Mouse (Mus musculus): ENCODE data around the gene Cyp2d11. TPM values are rescaled to one million over a fixed set of nuclear protein-coding genes. Genes with fewer than 3 reads are reported as not detected.
"Not testable (repeated sequence)": the region's sequence is repeated elsewhere in the genome, so short reads cannot be mapped to it uniquely, and the experiment has no call there.

Gene Cyp2d11
- polyA plus RNA-seq (2012; rRNA removed) = not detected in 2 replicates
- not detected in 2 replicates for polyA plus RNA-seq (2014; fragmentation: Nextera tagmentation; extraction: Ambion mirVana)

DNA sequence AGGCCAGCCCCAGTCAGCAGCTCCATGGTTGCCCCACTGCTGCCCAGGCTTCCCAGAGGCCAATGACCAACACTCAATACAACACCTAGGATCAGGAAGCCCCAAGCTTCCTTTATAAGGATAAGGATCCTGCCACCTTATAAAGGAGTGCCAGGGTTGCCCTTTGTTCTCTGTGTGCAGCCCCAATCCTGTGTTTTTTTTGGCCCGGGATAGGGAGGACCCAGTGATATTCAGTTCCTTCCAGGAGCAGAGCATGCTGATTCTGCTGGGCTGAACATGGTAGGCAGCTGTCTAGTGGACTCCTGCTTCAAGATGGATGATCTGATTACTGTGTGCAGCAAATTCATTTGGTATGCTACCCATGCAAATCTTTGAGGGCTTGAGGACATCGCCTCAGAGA, at the start of gene Cyp2d11:
Gene Cyp2d11 (minus strand): TSS at position 101 of the 400 bp plus-strand sequence.
- H3K9ac ChIP-seq (ENCODE audit: low read depth, low read length, severe bottlenecking); H3K4me1 ChIP-seq (ENCODE audit: control insufficient read depth, insufficient read depth, low read length); H3K27me3 ChIP-seq (ENCODE audit: control insufficient read depth, insufficient read depth, low read length); ATAC-seq (ENCODE audit: low FRiP score, low read depth); DNase-seq (ENCODE audit: low spot score); H3K4me2 ChIP-seq (replicated peaks; ENCODE audit: low read depth, low read length, severe bottlenecking); H3K4me3 ChIP-seq (replicated peaks; ENCODE audit: low read length); H3K27ac ChIP-seq (replicated peaks; ENCODE audit: low read depth, low read length); H3K36me3 ChIP-seq (ENCODE audit: control insufficient read depth, insufficient read depth, low read length); H3K9me3 ChIP-seq (ENCODE audit: control insufficient read depth, low read length): not testable (repeated sequence)
- 100% methylated on average over 2 of the region's 2 CpGs for WGBS

DNA sequence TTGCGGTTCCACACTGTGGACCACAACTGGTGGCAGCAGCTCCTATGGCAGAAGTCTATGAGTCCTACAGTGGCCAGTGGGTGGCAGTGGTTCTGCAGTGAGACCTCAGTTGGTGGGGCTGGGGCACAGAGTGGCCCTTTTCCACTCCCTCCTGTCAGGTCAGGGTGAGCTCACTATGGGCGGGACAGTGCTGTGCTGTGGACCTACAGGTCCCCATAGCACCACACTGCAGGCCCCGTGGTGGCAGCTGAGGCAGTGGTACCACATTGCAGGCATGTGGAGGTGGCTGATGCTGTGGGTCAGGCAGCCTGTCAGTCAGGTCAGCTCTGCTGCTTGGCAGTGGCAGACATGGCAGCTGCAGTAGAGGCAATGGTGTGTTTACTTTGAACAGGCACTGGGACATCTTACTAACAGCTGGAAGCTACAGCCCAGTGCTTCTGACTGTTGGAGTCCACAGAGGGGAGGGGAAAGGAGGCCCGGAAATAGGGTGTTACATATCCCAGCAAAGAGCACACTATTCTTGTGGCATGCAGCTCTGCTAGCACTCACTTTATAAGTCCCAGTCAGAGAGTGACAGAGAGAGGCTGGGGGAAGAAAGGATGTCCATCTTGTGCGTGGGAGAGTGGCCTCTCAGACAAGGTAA, 44.3 kb upstream of the Cyp2d11 start:
- Histone ChIP-seq H3K27ac (replicated peaks; ENCODE audit: low read depth, low read length) (no peak overlapping the region), H3K27me3 (ENCODE audit: control insufficient read depth, insufficient read depth, low read length) (no peaks in the 10 kb centered on the region), H3K9ac (ENCODE audit: low read depth, low read length, severe bottlenecking) (no peak overlapping the region), H3K4me1 (ENCODE audit: control insufficient read depth, insufficient read depth, low read length) (no peaks in the 10 kb centered on the region), H3K36me3 (ENCODE audit: control insufficient read depth, insufficient read depth, low read length) (no peaks in the 10 kb centered on the region), H3K4me2 (replicated peaks; ENCODE audit: low read depth, low read length, severe bottlenecking) (no peak overlapping the region), H3K9me3 (ENCODE audit: control insufficient read depth, low read length) (no peaks in the 10 kb centered on the region; the same call in 1 of the 2 replicates), H3K4me3 (replicated peaks; ENCODE audit: low read length) (no peak overlapping the region)
- ATAC-seq (ENCODE audit: low FRiP score, low read depth) (no peak), DNase-seq (ENCODE audit: low spot score) (no peak)
- TF ChIP-seq POLR2A (IDR thresholded peaks at IDR 0.05; ENCODE audit: borderline replicate concordance, extremely low read depth, insufficient read depth, insufficient read length) = no peak
- WGBS = 67% methylated on average over 5 of the region's 5 CpGs

DNA sequence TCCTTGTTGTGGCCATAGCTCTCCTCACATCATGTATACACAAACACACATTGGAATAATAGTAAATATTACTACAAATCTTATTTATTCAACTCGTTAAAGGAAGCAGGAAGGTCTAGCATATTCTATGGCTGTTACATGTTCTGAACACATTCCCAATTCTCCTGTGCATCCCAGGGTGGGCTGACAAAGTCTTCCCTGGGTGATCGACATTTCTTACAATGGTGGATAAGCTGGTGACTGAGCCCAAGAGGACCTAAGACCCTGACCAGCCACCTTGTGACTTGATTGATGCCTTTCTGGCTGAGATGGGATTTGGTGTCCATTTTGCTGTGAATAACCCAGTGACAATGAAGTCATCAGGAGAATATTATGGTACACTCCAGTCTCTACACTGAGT, 41.8 kb upstream of the Cyp2d11 start:
- TF ChIP-seq POLR2A (IDR thresholded peaks at IDR 0.05; ENCODE audit: borderline replicate concordance, extremely low read depth, insufficient read depth, insufficient read length) = no peak
- ATAC-seq (ENCODE audit: low FRiP score, low read depth) (no peak), DNase-seq (ENCODE audit: low spot score) (no peak)
- Histone ChIP-seq H3K4me2 (replicated peaks; ENCODE audit: low read depth, low read length, severe bottlenecking) (no peak overlapping the region), H3K4me1 (ENCODE audit: control insufficient read depth, insufficient read depth, low read length) (no peaks in the 10 kb centered on the region), H3K36me3 (ENCODE audit: control insufficient read depth, insufficient read depth, low read length) (no peaks in the 10 kb centered on the region), H3K27me3 (ENCODE audit: control insufficient read depth, insufficient read depth, low read length) (no peaks in the 10 kb centered on the region), H3K27ac (replicated peaks; ENCODE audit: low read depth, low read length) (no peak overlapping the region), H3K4me3 (replicated peaks; ENCODE audit: low read length) (no peak overlapping the region), H3K9ac (ENCODE audit: low read depth, low read length, severe bottlenecking) (no peak overlapping the region), H3K9me3 (ENCODE audit: control insufficient read depth, low read length) (no peaks in the 10 kb centered on the region; the same call in 1 of the 2 replicates)
- WGBS = 92% methylated on average over 2 of the region's 2 CpGs

DNA sequence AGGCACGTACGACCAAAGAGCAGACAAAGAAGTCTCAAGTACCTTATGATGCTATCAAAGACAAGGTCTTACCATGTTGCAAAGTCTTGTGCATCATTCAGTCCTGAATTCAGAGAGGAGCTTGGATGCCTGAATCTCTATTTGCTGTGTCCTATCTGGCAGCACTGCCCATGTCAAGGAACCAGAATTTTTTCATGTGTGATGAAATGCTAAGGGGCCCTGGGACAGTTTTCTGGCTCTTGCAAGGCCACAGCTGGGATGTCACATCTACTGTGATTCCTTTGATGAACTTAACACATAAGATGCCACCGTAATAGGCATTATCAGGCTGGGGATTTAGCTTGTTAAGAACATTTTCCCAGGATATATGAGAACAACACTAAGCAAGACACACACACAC, 41.2 kb upstream of the Cyp2d11 start:
- Histone ChIP-seq H3K27ac (replicated peaks; ENCODE audit: low read depth, low read length) (no peak overlapping the region), H3K4me3 (replicated peaks; ENCODE audit: low read length) (no peak overlapping the region), H3K4me2 (replicated peaks; ENCODE audit: low read depth, low read length, severe bottlenecking) (no peak overlapping the region), H3K9me3 (ENCODE audit: control insufficient read depth, low read length) (peaks cover 4% of the 10 kb centered on the region; the same call in 1 of the 2 replicates), H3K4me1 (ENCODE audit: control insufficient read depth, insufficient read depth, low read length) (no peaks in the 10 kb centered on the region), H3K9ac (ENCODE audit: low read depth, low read length, severe bottlenecking) (no peak overlapping the region), H3K27me3 (ENCODE audit: control insufficient read depth, insufficient read depth, low read length) (no peaks in the 10 kb centered on the region), H3K36me3 (ENCODE audit: control insufficient read depth, insufficient read depth, low read length) (no peaks in the 10 kb centered on the region)
- no peak for TF ChIP-seq POLR2A (IDR thresholded peaks at IDR 0.05; ENCODE audit: borderline replicate concordance, extremely low read depth, insufficient read depth, insufficient read length)
- no peak for ATAC-seq (ENCODE audit: low FRiP score, low read depth)
- 87% methylated on average over 3 of the region's 3 CpGs for WGBS
- DNase-seq (ENCODE audit: low spot score) = no peak

DNA sequence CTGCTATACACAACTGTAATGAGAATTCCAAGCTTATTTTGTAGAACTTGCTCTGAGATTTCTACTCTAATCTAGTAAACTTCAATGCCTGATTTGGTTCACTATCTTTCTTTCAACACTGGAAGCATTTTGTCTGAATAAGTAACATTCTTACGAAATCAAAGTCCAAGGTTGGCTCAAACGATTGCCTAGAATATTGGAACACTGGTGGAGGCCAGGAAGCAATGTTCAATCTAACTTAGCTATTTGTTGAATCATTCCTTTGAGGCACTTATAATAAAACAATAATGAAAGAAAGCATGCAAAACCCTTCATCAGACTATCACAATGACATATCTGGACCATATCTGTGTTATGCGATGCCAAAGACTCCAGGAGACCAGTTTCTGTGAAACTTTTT, 40.7 kb upstream of the Cyp2d11 start:
- Histone ChIP-seq H3K36me3 (ENCODE audit: control insufficient read depth, insufficient read depth, low read length) (no peaks in the 10 kb centered on the region), H3K27me3 (ENCODE audit: control insufficient read depth, insufficient read depth, low read length) (no peaks in the 10 kb centered on the region), H3K9ac (ENCODE audit: low read depth, low read length, severe bottlenecking) (no peak overlapping the region), H3K27ac (replicated peaks; ENCODE audit: low read depth, low read length) (no peak overlapping the region), H3K4me2 (replicated peaks; ENCODE audit: low read depth, low read length, severe bottlenecking) (no peak overlapping the region), H3K9me3 (ENCODE audit: control insufficient read depth, low read length) (peaks cover 8% of the 10 kb centered on the region; the same call in 1 of the 2 replicates), H3K4me3 (replicated peaks; ENCODE audit: low read length) (no peak overlapping the region), H3K4me1 (ENCODE audit: control insufficient read depth, insufficient read depth, low read length) (no peaks in the 10 kb centered on the region)
- 88% methylated on average over 3 of the region's 3 CpGs for WGBS
- TF ChIP-seq POLR2A (IDR thresholded peaks at IDR 0.05; ENCODE audit: borderline replicate concordance, extremely low read depth, insufficient read depth, insufficient read length) = no peak
- ATAC-seq (ENCODE audit: low FRiP score, low read depth) (no peak), DNase-seq (ENCODE audit: low spot score) (no peak)
